Mouse (Mus musculus): ENCODE data around the gene Clasp1.

- TF ChIP-seq CTCF (IDR thresholded peaks at IDR 0.05; ENCODE audit: extremely low read depth, insufficient read depth, insufficient read length, insufficient replicate concordance) (no peak), POLR2A (IDR thresholded peaks at IDR 0.05; ENCODE audit: low read depth, low read length) (no peak)
Measured at GRCm38 (mm10) chr1:118457883-118458259, 69.0 kb downstream of the Clasp1 start.

All from spleen, adult 2 months (tissue).